Mouse (Mus musculus) forebrain, embryonic 12.5 days (tissue): Measurements from ENCODE around the gene Lysmd1. TPM values are rescaled to one million over a fixed set of nuclear protein-coding genes. Genes with fewer than 3 reads are reported as not detected.

Source experiments
- ATAC-seq: fragments of 200-750 bp; cut with Nextera tagmentation; 2 replicates; pipeline ENCODE4 v1.8.0; 2017; ENCODE audit warnings: moderate TSS enrichment; ENCODE audit not compliant: low FRiP score
- H3K27ac ChIP-seq: fragments of 300-500 bp; sonication (generic); 2 replicates; pipeline ENCODE4 v1.5.1; 2016; ENCODE audit warnings: mild to moderate bottlenecking
- H3K27me3 ChIP-seq: fragments of 300-500 bp; sonication (generic); 2 replicates; pipeline ENCODE4 v1.6.1; 2016; ENCODE audit warnings: mild to moderate bottlenecking
- H3K36me3 ChIP-seq: fragments of 300-500 bp; sonication (generic); replicated peaks from 2 replicates; pipeline ENCODE4 v1.6.1; 2016; ENCODE audit warnings: mild to moderate bottlenecking
- H3K4me1 ChIP-seq: fragments of 300-500 bp; sonication (generic); 2 replicates; pipeline ENCODE4 v1.6.1; 2016
- H3K4me2 ChIP-seq: fragments of 300-500 bp; sonication (generic); 2 replicates; pipeline ENCODE4 v1.6.1; 2016; ENCODE audit warnings: mild to moderate bottlenecking, moderate library complexity
- H3K4me3 ChIP-seq: fragments of 300-500 bp; sonication (generic); replicated peaks from 2 replicates; pipeline ENCODE4 v1.5.1; 2016; ENCODE audit warnings: mild to moderate bottlenecking
- H3K9ac ChIP-seq: fragments of 300-500 bp; sonication (generic); 2 replicates; pipeline ENCODE4 v1.6.1; 2016; ENCODE audit warnings: mild to moderate bottlenecking
- H3K9me3 ChIP-seq: fragments of 300-500 bp; sonication (generic); 2 replicates; pipeline ENCODE4 v1.6.1; 2016
- WGBS: fragments of 180-500 bp; shearing (Covaris S2); methylation state at CpG from one replicate; pipeline ENCODE4 v1.1.7; 2016; 5-methylcytosine and 5-hydroxymethylcytosine counted together
- polyA plus RNA-seq: library from polyadenylated mRNA; unstranded; fragments of >200 nt; fragmentation: Nextera tagmentation; extraction: Ambion mirVana; gene quantifications from 2 replicates; pipeline ENCODE4 v1.2.1, GENCODE M21; 2016

The Lysmd1 gene
- polyA plus RNA-seq, 1 experiment from 2014 or later, result 21.1 TPM

- peak overlapping the region; percentile 12; the same call in 1 of the 2 replicates for H3K9ac ChIP-seq
- no peak overlapping the region for H3K4me3 ChIP-seq
- no peaks in the 10 kb centered on the region for H3K9me3 ChIP-seq
- H3K4me2 ChIP-seq, result no peak overlapping the region
- ATAC-seq, result no peak
- H3K4me1 ChIP-seq, result peaks cover 5% of the 10 kb centered on the region
- H3K27me3 ChIP-seq, result no peaks in the 10 kb centered on the region
- H3K36me3 ChIP-seq, result peaks cover 16% of the 10 kb centered on the region
- H3K27ac ChIP-seq, result no peak overlapping the region
- WGBS, result 66% methylated on average over 18 of the region's 18 CpGs
These were observed 6.4 kb downstream of the Lysmd1 start for GRCm38 (mm10) chr3:95140289-95140595.

- H3K9ac ChIP-seq, result no peak overlapping the region
- ATAC-seq, result no peak
- H3K9me3 ChIP-seq, result no peaks in the 10 kb centered on the region
- no peak overlapping the region for H3K4me2 ChIP-seq
- H3K4me1 ChIP-seq, result no peaks in the 10 kb centered on the region
- H3K27ac ChIP-seq, result no peak overlapping the region
- peaks cover 16% of the 10 kb centered on the region for H3K36me3 ChIP-seq
- no peaks in the 10 kb centered on the region for H3K27me3 ChIP-seq
- H3K4me3 ChIP-seq, result no peak overlapping the region
- 88% methylated on average over 6 of the region's 6 CpGs for WGBS
These were observed 6.9 kb downstream of the Lysmd1 start for GRCm38 (mm10) chr3:95140795-95141194.

- Histone ChIP-seq H3K27ac (no peak overlapping the region), H3K9ac (no peak overlapping the region), H3K9me3 (no peaks in the 10 kb centered on the region), H3K4me1 (no peaks in the 10 kb centered on the region), H3K36me3 (peaks cover 16% of the 10 kb centered on the region), H3K27me3 (no peaks in the 10 kb centered on the region), H3K4me3 (no peak overlapping the region), H3K4me2 (no peak overlapping the region)
- no peak for ATAC-seq
- WGBS, result 94% methylated on average over 9 of the region's 9 CpGs
These were observed 7.6 kb downstream of the Lysmd1 start for GRCm38 (mm10) chr3:95141474-95141873.

- 82% methylated on average over 10 of the region's 10 CpGs for WGBS
- no peak within 1 kb of the TSS for H3K9ac ChIP-seq
- H3K4me2 ChIP-seq, result no peak within 1 kb of the TSS
- H3K4me1 ChIP-seq, result no peaks in the 10 kb centered on the region
- H3K27ac ChIP-seq, result no peak within 1 kb of the TSS
- H3K27me3 ChIP-seq, result no peaks in the 10 kb centered on the region
- no peak within 1 kb of the TSS for H3K4me3 ChIP-seq
- ATAC-seq, result peak; percentile 41; the same call in 1 of the 2 replicates
- no peaks in the 10 kb centered on the region for H3K9me3 ChIP-seq
- peaks cover 16% of the 10 kb centered on the region for H3K36me3 ChIP-seq
These were observed 8.2 kb downstream of the Lysmd1 start, which contains the start of gene Tnfaip8l2 for GRCm38 (mm10) chr3:95141952-95142616. Gene Tnfaip8l2, minus strand, starts transcription at chr3:95142360.

- Histone ChIP-seq H3K4me3 (no peak overlapping the region), H3K4me2 (no peak overlapping the region), H3K36me3 (peaks cover 16% of the 10 kb centered on the region), H3K27ac (no peak overlapping the region), H3K9ac (no peak overlapping the region), H3K9me3 (no peaks in the 10 kb centered on the region), H3K27me3 (no peaks in the 10 kb centered on the region), H3K4me1 (no peaks in the 10 kb centered on the region)
- ATAC-seq, result peak; percentile 82
- WGBS, result 11% methylated on average over 5 of the region's 5 CpGs
These were observed 8.7 kb downstream of the Lysmd1 start for GRCm38 (mm10) chr3:95142617-95143011.

- Histone ChIP-seq H3K36me3 (no peaks in the 10 kb centered on the region), H3K9ac (no peak overlapping the region), H3K4me3 (no peak overlapping the region), H3K27ac (no peak overlapping the region), H3K9me3 (no peaks in the 10 kb centered on the region), H3K4me1 (no peaks in the 10 kb centered on the region), H3K4me2 (no peak overlapping the region), H3K27me3 (0 out of 2 replicates have a peak, but pooled peaks cover 3% of the 10 kb centered on the region)
- ATAC-seq, result no peak
- WGBS, result 60% methylated on average over 3 of the region's 3 CpGs
These were observed 14.0 kb downstream of the Lysmd1 start for GRCm38 (mm10) chr3:95147924-95148323.

GRCm38 (mm10) chr3:95153874-95154273 is 20.0 kb downstream of the Lysmd1 start:
- Histone ChIP-seq H3K27ac (no peak overlapping the region), H3K4me3 (no peak overlapping the region), H3K4me1 (no peaks in the 10 kb centered on the region), H3K36me3 (no peaks in the 10 kb centered on the region), H3K9ac (no peak overlapping the region), H3K4me2 (no peak overlapping the region), H3K27me3 (peaks cover 11% of the 10 kb centered on the region), H3K9me3 (peaks cover 4% of the 10 kb centered on the region; the same call in 1 of the 2 replicates)
- no peak for ATAC-seq
- 59% methylated on average over 4 of the region's 4 CpGs for WGBS

- H3K9ac ChIP-seq, result peak overlapping the region; percentile 86
- no peaks in the 10 kb centered on the region for H3K9me3 ChIP-seq
- peak overlapping the region; percentile 72 for H3K4me2 ChIP-seq
- WGBS, result 16% methylated on average over 8 of the region's 8 CpGs
- H3K36me3 ChIP-seq, result peaks cover 4% of the 10 kb centered on the region; the same call in 1 of the 2 replicates
- peak overlapping the region; percentile 78 for H3K4me3 ChIP-seq
- ATAC-seq, result no peak
- peaks cover 16% of the 10 kb centered on the region for H3K27me3 ChIP-seq
- H3K27ac ChIP-seq, result no peak overlapping the region
- H3K4me1 ChIP-seq, result peaks cover 40% of the 10 kb centered on the region
These were observed 25.7 kb downstream of the Lysmd1 start for GRCm38 (mm10) chr3:95159511-95159986.

- peaks cover 16% of the 10 kb centered on the region for H3K27me3 ChIP-seq
- H3K4me3 ChIP-seq, result peak within 1 kb of the TSS; percentile 78
- under 1% methylated on average over 66 of the region's 66 CpGs for WGBS
- peaks cover 43% of the 10 kb centered on the region for H3K4me1 ChIP-seq
- H3K27ac ChIP-seq, result peak within 1 kb of the TSS; percentile 80
- H3K36me3 ChIP-seq, result peaks cover 8% of the 10 kb centered on the region; the same call in 1 of the 2 replicates
- peak within 1 kb of the TSS; percentile 72 for H3K4me2 ChIP-seq
- peak within 1 kb of the TSS; percentile 86 for H3K9ac ChIP-seq
- no peaks in the 10 kb centered on the region for H3K9me3 ChIP-seq
- peak; percentile 97 for ATAC-seq
These were observed 26.4 kb downstream of the Lysmd1 start, which contains the start of gene Sema6c for GRCm38 (mm10) chr3:95159987-95160963. Gene Sema6c, plus strand, starts transcription at chr3:95160457.

GRCm38 (mm10) chr3:95161041-95161551 is 27.2 kb downstream of the Lysmd1 start:
- 0% methylated on average over 30 of the region's 30 CpGs for WGBS

GRCm38 (mm10) chr3:95161618-95162344 is 27.9 kb downstream of the Lysmd1 start:
- Histone ChIP-seq H3K9ac (peak overlapping the region; percentile 86), H3K27me3 (peaks cover 16% of the 10 kb centered on the region), H3K27ac (peak overlapping the region; percentile 63), H3K4me1 (peaks cover 43% of the 10 kb centered on the region), H3K4me2 (peak overlapping the region; percentile 72), H3K4me3 (peak overlapping the region; percentile 78), H3K36me3 (peaks cover 20% of the 10 kb centered on the region), H3K9me3 (no peaks in the 10 kb centered on the region)
- 2% methylated on average over 9 of the region's 9 CpGs for WGBS
- ATAC-seq, result no peak

More at GRCm38 (mm10) chr3:95161041-95161551, 27.2 kb downstream of the Lysmd1 start:
- Histone ChIP-seq H3K27me3 (peaks cover 16% of the 10 kb centered on the region), H3K4me2 (peak overlapping the region; percentile 72), H3K27ac (peak overlapping the region; percentile 63), H3K9me3 (no peaks in the 10 kb centered on the region), H3K4me3 (peak overlapping the region; percentile 78), H3K36me3 (peaks cover 13% of the 10 kb centered on the region), H3K4me1 (peaks cover 43% of the 10 kb centered on the region), H3K9ac (peak overlapping the region; percentile 86)
- peak; percentile 21; the same call in 1 of the 2 replicates for ATAC-seq
